ENCODE assay signal across 26 mouse cellular contexts in the genomic region with DNA sequence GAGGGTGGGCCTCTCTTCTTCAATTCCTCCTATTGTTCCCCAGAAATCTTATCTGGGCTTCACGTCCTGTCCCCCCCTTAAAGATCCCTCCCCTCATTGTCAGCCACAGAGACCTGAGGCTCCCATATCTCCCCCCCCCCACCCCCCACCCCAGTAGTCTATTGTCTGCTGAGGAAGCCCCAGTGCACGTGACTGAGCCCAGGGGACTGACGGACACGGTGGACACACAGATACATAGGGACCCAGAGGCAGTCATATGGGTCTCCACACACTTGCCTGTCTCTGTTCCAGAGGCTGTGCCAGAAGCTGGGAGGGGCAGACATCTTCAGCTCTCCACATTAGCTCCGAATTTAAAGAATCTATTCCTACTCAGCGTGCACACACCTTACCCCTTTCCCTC. TPM values are rescaled to one million over a fixed set of nuclear protein-coding genes. Genes with fewer than 3 reads are reported as not detected.
DNase-seq lines count a peak whose midpoint lies in the region; TF ChIP-seq lines count a peak whose summit lies in the region.
"Had no signal": no experiment of that assay in that cellular context is flagged by ENCODE, and none has a peak within 500 bp of the region (broad histone marks: within the 10 kb centered on the region; RNA-seq: fewer than 3 reads in every experiment).

No protein-coding gene starts in this region.

- no peaks in the 10 kb centered on the region for H3K36me3 ChIP-seq in heart, adult 2 months (ENCODE audit: control insufficient read depth, insufficient read depth, low read length)

- H3K4me3 ChIP-seq in heart, adult 2 months = peak overlapping the region; percentile 55
- peak overlapping the region; percentile 40 for H3K4me3 ChIP-seq in lung, adult 2 months (replicated peaks; ENCODE audit: extremely low read depth, low read depth, low read length)
- H3K4me3 ChIP-seq: embryonic facial prominence, embryonic 13.5 days; erythroblast, embryonic 14.5 days; hindbrain, embryonic 13.5 days; megakaryocyte, embryonic 14.5 days; midbrain, embryonic 12.5 days; myocyte; neural tube, embryonic 12.5 days had no signal

- intact Hi-C loops in heart, adult 2 months (cut with DNase I) = loop anchor here (2.0 kb wide), 1 partner anchor 13 kb away; a partner anchor contains a TSS
- intact Hi-C loops in heart, postnatal 25 days (cut with DNase I) = loop anchor here (2.0 kb wide), 1 partner anchor 29 kb away; a partner anchor contains a TSS

- no peaks in the 10 kb centered on the region for H3K27me3 ChIP-seq in heart, adult 2 months (ENCODE audit: control insufficient read depth, insufficient read depth, low read length)
- H3K27me3 ChIP-seq: CH12.LX had no signal

- TF ChIP-seq EP300 in heart, adult 2 months (IDR thresholded peaks at IDR 0.05; ENCODE audit: insufficient read depth, low read depth, low read length) = peak; percentile 67; the same call in 1 of the 2 replicates

- peak; percentile 95 for TF ChIP-seq POLR2A in heart, adult 2 months (IDR thresholded peaks at IDR 0.05; ENCODE audit: insufficient read depth, low read depth, low read length)
- peak; percentile 44; the same call in 1 of the 2 replicates for TF ChIP-seq POLR2A in lung, adult 2 months (IDR thresholded peaks at IDR 0.05; ENCODE audit: borderline replicate concordance, extremely low read depth, low read depth, low read length)

- peaks cover 5% of the 10 kb centered on the region for H3K4me1 ChIP-seq in heart, adult 2 months (ENCODE audit: control insufficient read depth, insufficient read depth, low read length)
- H3K4me1 ChIP-seq in lung, adult 2 months (ENCODE audit: control insufficient read depth, insufficient read depth, low read length) = peaks cover 3% of the 10 kb centered on the region; the same call in 1 of the 2 replicates

- no peaks in the 10 kb centered on the region for H3K79me2 ChIP-seq in heart, adult 2 months (replicated peaks; ENCODE audit: control insufficient read depth, insufficient read depth, low read length)

- peak overlapping the region; percentile 91 for H3K27ac ChIP-seq in heart, adult 2 months
- H3K27ac ChIP-seq: embryonic facial prominence, embryonic 13.5 days; hindbrain, embryonic 13.5 days; midbrain, embryonic 12.5 days; neural tube, embryonic 12.5 days had no signal

- DNase-seq in cerebellum, adult 9-11 months = peak; percentile 8
- no peak for DNase-seq in cerebellum, postnatal 36 days
- peak; percentile 58 to 66 for DNase-seq in heart, adult 2 months
- DNase-seq in heart, postnatal 25 days (ENCODE audit: low spot score) = no peak
- DNase-seq in lung, adult 2 months = no peak
- no peak for DNase-seq in lung, postnatal 14 days
- no peak for DNase-seq in cerebellum, adult 11-12 months
- no peak for DNase-seq in adrenal gland, adult 8-10 months
- DNase-seq: adrenal gland, adult 2 months; cerebellum, adult 9-10 months; forebrain, postnatal 0 days; kidney, adult 9 months; kidney, postnatal 10 days; liver; lung, postnatal 4 days; right cerebral cortex, postnatal 4 days; thymus, postnatal 4 days had no signal

- no peak for TF ChIP-seq CTCF in heart, adult 2 months (IDR thresholded peaks at IDR 0.05)
- TF ChIP-seq CTCF in lung, adult 2 months (IDR thresholded peaks at IDR 0.05; ENCODE audit: insufficient read depth, low read length) = no peak

- 42% methylated on average over 6 of the region's 6 CpGs for WGBS in heart, adult 2 months
- 47% methylated on average over 6 of the region's 6 CpGs for WGBS in lung, adult 2 months

- peak overlapping the region; percentile 68 for H3K9ac ChIP-seq in heart, adult 2 months (ENCODE audit: low read depth, low read length)
- H3K9ac ChIP-seq: embryonic facial prominence, embryonic 13.5 days; forebrain, postnatal 0 days; hindbrain, embryonic 13.5 days; midbrain, embryonic 12.5 days; neural tube, embryonic 12.5 days had no signal

RNA-seq across cellular contexts. Expression of a gene that starts 1.1 kb away (rescaled TPM):
- 10 to 100 TPM; 13.2 to 14.7 TPM for total RNA-seq in heart, adult 2 months (2021)
- 40.5 and 68.0 TPM in 2 replicates for polyA plus RNA-seq in heart, adult 2 months (2012; rRNA removed)
- total RNA-seq in heart, postnatal 25 days (2021) = 10 to 100 TPM; 18.2 to 29.2 TPM
- polyA plus RNA-seq in lung, adult 2 months (2012; rRNA removed) = 3.5 and 7.4 TPM in 2 replicates
- 1 to 10 TPM in 1 of 4 experiments, under 1 TPM in 3; 0.21 to 2.3 (median 0.48) TPM for total RNA-seq in adrenal gland, adult 8-10 months (2022)
- polyA plus RNA-seq: erythroblast, embryonic 14.5 days had no signal

RNA-seq across cellular contexts. Expression of a gene that starts 8.3 kb away (rescaled TPM):
- total RNA-seq in heart, adult 2 months (2021) = 10 to 100 TPM in 1 of 2 experiments, 1 to 10 TPM in 1; 9.8 to 10.1 TPM
- polyA plus RNA-seq in heart, adult 2 months (2012; rRNA removed) = 17.4 and 18.2 TPM in 2 replicates
- total RNA-seq in heart, postnatal 25 days (2021) = 10 to 100 TPM; 10.9 to 12.7 TPM
- polyA plus RNA-seq in lung, adult 2 months (2012; rRNA removed) = 29.1 and 36.7 TPM in 2 replicates
- 10 to 100 TPM; 24.8 to 52.1 (median 37.9) TPM for total RNA-seq in adrenal gland, adult 8-10 months (2022)
- polyA plus RNA-seq: activated CD4-positive, CD25-positive, alpha-beta regulatory T cell, adult 4 months had no signal

RNA-seq across cellular contexts. Expression of a gene that starts 14.0 kb away (rescaled TPM):
- 10 to 100 TPM; 23.7 to 24.2 TPM for total RNA-seq in heart, adult 2 months (2021)
- polyA plus RNA-seq in heart, adult 2 months (2012; rRNA removed) = 92.6 and 102 TPM in 2 replicates
- total RNA-seq in heart, postnatal 25 days (2021) = 10 to 100 TPM; 26.3 to 28.6 TPM
- polyA plus RNA-seq in lung, adult 2 months (2012; rRNA removed) = 134 and 157 TPM in 2 replicates
- total RNA-seq in adrenal gland, adult 8-10 months (2022) = 100 to 1,000 TPM in 2 of 4 experiments, 10 to 100 TPM in 2; 61.1 to 158 (median 116) TPM

RNA-seq across cellular contexts. Expression of a gene that starts 16.5 kb away (rescaled TPM):
- total RNA-seq in heart, adult 2 months (2021) = 1 to 10 TPM; 1.8 to 2.0 TPM
- 4.0 and 9.5 TPM in 2 replicates for polyA plus RNA-seq in heart, adult 2 months (2012; rRNA removed)
- 1 to 10 TPM; 1.5 to 1.6 TPM for total RNA-seq in heart, postnatal 25 days (2021)
- polyA plus RNA-seq in lung, adult 2 months (2012; rRNA removed) = 70.8 and 81.2 TPM in 2 replicates
- 10 to 100 TPM in 2 of 4 experiments, 1 to 10 TPM in 2; 8.8 to 13.4 (median 11.1) TPM for total RNA-seq in adrenal gland, adult 8-10 months (2022)

RNA-seq across cellular contexts. Expression of a gene that starts 29.8 kb away (rescaled TPM):
- total RNA-seq in heart, adult 2 months (2021) = 10 to 100 TPM; 25.7 to 28.8 TPM
- 29.0 and 42.3 TPM in 2 replicates for polyA plus RNA-seq in heart, adult 2 months (2012; rRNA removed)
- 10 to 100 TPM; 23.3 to 24.6 TPM for total RNA-seq in heart, postnatal 25 days (2021)
- 36.6 and 45.7 TPM in 2 replicates for polyA plus RNA-seq in lung, adult 2 months (2012; rRNA removed)
- total RNA-seq in adrenal gland, adult 8-10 months (2022) = 10 to 100 TPM; 53.2 to 59.6 (median 57.1) TPM

Comparison
In these comparisons a context has a peak if more than half of its experiments do, and no peak if none do; other contexts are left out.
1. DNase-seq: peak in cerebellum, adult 9-11 months (single experiment) and heart, adult 2 months (2 of 2); none in cerebellum, postnatal 36 days (0 of 2), heart, postnatal 25 days (single experiment), lung, adult 2 months (single experiment), lung, postnatal 14 days (single experiment), cerebellum, adult 11-12 months (single experiment) and adrenal gland, adult 8-10 months (single experiment).
2. RNA of a gene that starts 1.1 kb away (total RNA-seq): 18.2 to 29.2 TPM in heart, postnatal 25 days and 13.2 to 14.7 TPM in heart, adult 2 months; 0.21 to 2.3 TPM in adrenal gland, adult 8-10 months; every median in the first group is over 4 times any median in the second.